Mouse (Mus musculus) 416B (cell line): ENCODE measurements around the gene Eif2b3.

ENCODE experiments used
- DNase-seq: peaks from one replicate; pipeline ENCODE4 v3.0.0; 2011; ENCODE audit warnings: low read depth

Eif2b3 gene

DNA sequence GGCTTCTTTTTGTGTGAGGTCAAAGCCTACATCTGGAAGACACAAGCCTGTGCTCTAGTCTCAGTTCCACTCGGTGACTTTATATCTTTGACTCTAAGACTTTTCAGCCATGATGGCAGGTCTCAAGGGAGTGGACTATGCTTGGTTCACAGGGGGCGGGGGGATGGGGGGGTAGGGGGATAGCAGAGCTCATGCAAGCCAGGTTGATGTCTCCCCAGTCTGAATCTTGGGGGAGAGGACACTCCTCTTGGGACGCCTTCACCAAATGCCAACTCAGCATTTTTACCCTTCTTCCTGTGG lies 105.0 kb downstream of the Eif2b3 start:
- DNase-seq, result no peak

- peak; percentile 94 for DNase-seq
Observed at GRCm38 (mm10) chr4:117124518-117125347, 105.5 kb downstream of the Eif2b3 start.

DNA sequence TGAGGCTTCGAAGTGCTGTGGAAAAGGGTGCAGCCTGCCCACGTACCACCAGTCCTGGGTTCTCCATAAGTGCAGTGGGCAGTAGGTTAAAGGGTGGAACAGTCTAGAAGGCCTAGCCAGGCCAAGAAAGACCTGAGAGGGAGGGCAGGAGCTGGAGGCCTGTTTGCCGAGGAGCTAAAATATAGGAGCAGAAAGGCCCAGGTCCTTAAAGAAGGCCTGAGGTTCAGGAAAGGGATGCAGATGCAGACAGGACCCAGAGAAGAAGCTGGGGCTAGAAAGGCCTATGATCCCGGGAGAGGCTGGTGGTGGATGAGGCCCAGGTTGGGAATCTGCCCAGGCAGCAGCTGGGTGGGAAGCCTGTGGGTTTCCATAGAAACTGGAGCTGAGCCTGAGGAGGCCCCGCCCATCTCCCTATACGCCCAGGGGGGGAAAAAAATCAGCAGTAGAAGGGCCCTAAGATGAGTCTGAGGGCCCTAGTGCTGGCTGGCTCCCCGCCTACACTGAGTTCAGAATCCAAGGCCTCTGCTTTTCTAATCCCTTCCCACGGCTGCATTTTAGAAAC lies 106.2 kb downstream of the Eif2b3 start, which contains the start of gene Btbd19:
Gene Btbd19 (minus strand): TSS at position 378 of the 562 bp plus-strand sequence.
- DNase-seq, result peak; percentile 45

DNA sequence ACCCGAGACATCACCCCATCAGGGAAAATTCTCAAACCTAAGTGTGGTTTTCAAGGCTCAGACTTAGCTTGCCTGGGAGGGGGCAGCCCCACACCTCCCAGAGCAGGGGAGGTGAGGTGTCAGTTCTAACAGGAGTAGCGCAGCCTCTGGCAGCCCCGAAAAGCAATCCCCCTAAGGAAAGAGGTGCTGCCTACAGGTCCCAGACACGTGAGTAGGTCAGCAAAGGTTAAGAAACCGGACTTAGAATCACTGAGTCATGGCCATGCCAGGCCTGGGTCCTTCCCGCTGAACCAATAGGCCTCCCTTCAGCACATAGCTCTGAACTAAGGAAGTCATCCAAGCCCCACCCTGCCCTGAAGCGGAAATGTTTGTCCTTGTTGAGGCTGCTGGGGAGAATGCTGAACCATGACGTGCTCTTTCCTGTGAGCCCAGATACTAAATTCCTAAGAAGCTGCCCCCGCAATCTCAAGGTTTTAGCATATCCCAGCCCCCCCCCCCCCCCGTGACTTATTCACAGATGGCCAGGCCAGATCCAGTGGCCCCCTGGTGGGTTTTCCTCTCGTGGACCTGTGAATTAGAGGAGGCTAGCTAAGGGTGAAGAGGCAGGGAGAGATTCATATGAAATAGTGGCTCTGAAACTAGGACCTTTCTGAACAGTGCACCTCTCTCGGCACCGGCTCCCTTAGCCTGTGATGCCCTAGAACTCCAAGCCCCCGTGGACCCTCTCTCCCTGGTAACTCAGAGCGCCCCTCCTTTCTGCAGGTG lies 106.9 kb downstream of the Eif2b3 start:
- peak; percentile 97 for DNase-seq

GRCm38 (mm10) chr4:117126675-117127290 lies 107.6 kb downstream of the Eif2b3 start, which contains the start of gene Tctex1d4:
Tctex1d4 (plus strand) TSS chr4:117126794.
- no peak for DNase-seq

GRCm38 (mm10) chr4:117127991-117128686 lies 108.9 kb downstream of the Eif2b3 start:
- DNase-seq, result no peak

- DNase-seq, result no peak
Observed at GRCm38 (mm10) chr4:117130790-117131189, 111.6 kb downstream of the Eif2b3 start.

- no peak for DNase-seq
Observed at GRCm38 (mm10) chr4:117131198-117131597, 112.0 kb downstream of the Eif2b3 start.

- DNase-seq, result no peak
Observed at GRCm38 (mm10) chr4:117131890-117132793, 112.9 kb downstream of the Eif2b3 start.

DNA sequence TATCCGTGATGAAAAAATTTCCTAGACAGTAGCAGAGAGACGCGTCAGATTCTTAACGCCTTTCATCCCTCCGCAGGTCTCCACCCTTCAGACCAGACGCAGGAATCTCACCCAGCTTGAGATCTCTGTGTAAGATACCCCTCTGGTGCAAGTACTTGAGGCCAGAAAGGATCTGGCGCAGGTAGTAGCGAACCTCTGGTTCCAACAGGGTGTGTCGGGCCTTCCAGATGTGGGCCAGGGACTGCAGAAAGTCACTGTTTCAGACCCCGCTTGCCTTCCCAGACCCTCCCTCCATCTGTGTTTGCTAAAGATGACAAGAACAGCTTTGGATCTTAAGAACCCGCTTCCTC lies 113.6 kb downstream of the Eif2b3 start:
- no peak for DNase-seq

DNA sequence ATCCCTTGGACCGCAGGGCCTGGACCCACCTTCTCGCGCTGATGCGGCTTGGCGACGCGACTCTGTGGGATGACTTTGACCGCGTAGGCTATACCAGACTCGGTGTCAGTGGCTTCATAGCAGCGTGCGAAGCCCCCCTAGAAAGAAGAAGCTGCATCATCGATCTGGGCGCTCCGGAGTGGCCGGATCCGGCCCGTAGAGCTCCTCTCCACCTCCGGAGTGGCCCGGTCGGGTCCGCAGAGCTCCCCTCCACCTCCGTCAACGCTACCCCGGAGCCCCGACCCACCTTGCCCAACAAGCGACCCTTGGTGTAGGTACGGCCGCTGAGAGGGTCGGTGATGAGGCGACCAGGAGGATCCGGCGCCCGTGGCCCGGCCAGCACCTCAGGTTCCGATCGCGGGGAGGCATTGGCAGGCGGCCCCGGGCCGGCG lies 114.2 kb downstream of the Eif2b3 start:
- DNase-seq, result no peak

GRCm38 (mm10) chr4:117133817-117134600 lies 114.8 kb downstream of the Eif2b3 start, which contains the start of gene Plk3:
Plk3 (minus strand) TSS chr4:117133963.
- DNase-seq, result peak; percentile 97

- no peak for DNase-seq
Observed at GRCm38 (mm10) chr4:117134601-117134995, 115.4 kb downstream of the Eif2b3 start.

DNA sequence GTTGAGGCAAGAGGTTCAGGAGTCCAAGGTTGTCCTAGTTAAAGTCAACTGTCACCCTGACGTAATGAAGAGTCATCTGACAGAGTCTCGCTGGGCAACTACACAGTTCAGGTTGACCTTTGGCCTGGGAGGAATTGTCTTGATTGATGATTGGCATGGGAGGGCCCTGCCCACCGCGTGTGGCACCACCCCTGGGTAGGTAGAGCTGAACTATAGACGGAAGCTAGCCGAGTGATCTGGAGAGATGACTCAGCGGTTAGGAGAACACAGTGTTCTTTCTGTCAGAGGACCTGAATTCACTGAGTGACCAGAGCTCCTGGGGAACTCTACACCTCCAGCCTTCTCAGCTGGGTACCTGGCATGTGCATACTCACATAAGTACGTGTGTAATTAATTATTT lies 116.8 kb downstream of the Eif2b3 start:
- DNase-seq, result peak; percentile 89
